Mouse (Mus musculus) MEL (cell line): Measurements from ENCODE around the gene Thoc5. TPM values are rescaled to one million over a fixed set of nuclear protein-coding genes. Genes with fewer than 3 reads are reported as not detected.

ENCODE experiments used
- DNase-seq: peaks from one replicate; pipeline ENCODE4 v3.0.0; 2011; ENCODE audit warnings: low read depth, low spot score
- H3K27ac ChIP-seq: 2 replicates; pipeline ENCODE4 v1.5.1; 2012; ENCODE audit warnings: low read depth, mild to moderate bottlenecking, control low read depth, low read length, moderate library complexity; ENCODE audit not compliant: control insufficient read depth
- H3K27me3 ChIP-seq, 2 experiments: fragments of 150-350 bp in 1 of 2; sonication (generic) in 1 of 2; 2 replicates each; pipeline ENCODE4 v1.6.1; 2012; ENCODE audit warnings: low read length in 2 of 2, mild to moderate bottlenecking in 2 of 2, improper control_type of control experiment in 1 of 2, moderate library complexity in 1 of 2; ENCODE audit not compliant: insufficient read depth in 2 of 2, control insufficient read depth in 1 of 2
- H3K36me3 ChIP-seq, 2 experiments: 2 replicates each; pipeline ENCODE4 v1.6.1; 2012 to 2014; ENCODE audit warnings: low read length in 2 of 2, improper control_type of control experiment in 1 of 2, inconsistent platforms in 1 of 2, mild to moderate bottlenecking in 1 of 2; ENCODE audit not compliant: insufficient read depth in 2 of 2, control insufficient read depth in 1 of 2
- H3K4me1 ChIP-seq, 2 experiments: fragments of 150-350 bp in 1 of 2; sonication (generic) in 1 of 2; 2 replicates each; pipeline ENCODE4 v1.6.1; 2012; ENCODE audit warnings: low read length in 2 of 2, improper control_type of control experiment in 1 of 2, mild to moderate bottlenecking in 1 of 2; ENCODE audit not compliant: insufficient read depth in 2 of 2, control insufficient read depth in 1 of 2
- H3K4me3 ChIP-seq, 2 experiments: fragments of 150-350 bp in 1 of 2; sonication (generic) in 1 of 2; 2 replicates each; pipeline ENCODE4 v1.5.1; 2012; ENCODE audit warnings: low read depth in 2 of 2, low read length in 2 of 2, mild to moderate bottlenecking in 2 of 2, moderate library complexity in 2 of 2, control low read depth in 1 of 2, improper control_type of control experiment in 1 of 2; ENCODE audit not compliant: control insufficient read depth in 1 of 2, insufficient read depth in 1 of 2
- H3K79me2 ChIP-seq: 2 replicates; pipeline ENCODE4 v1.6.1; 2012; ENCODE audit warnings: mild to moderate bottlenecking, low read length, moderate library complexity; ENCODE audit not compliant: control insufficient read depth, poor library complexity, insufficient read depth
- H3K9ac ChIP-seq: 2 replicates; pipeline ENCODE4 v1.6.1; 2012; ENCODE audit warnings: low read depth, mild to moderate bottlenecking, control low read depth, low read length, moderate library complexity; ENCODE audit not compliant: control insufficient read depth, poor library complexity, severe bottlenecking
- H3K9me3 ChIP-seq: fragments of 150-350 bp; sonication (generic); replicated peaks from 2 replicates; pipeline ENCODE4 v1.6.1; 2012; ENCODE audit warnings: mild to moderate bottlenecking, low read length, improper control_type of control experiment, moderate library complexity; ENCODE audit not compliant: insufficient read depth
- CHD1 ChIP-seq: IDR thresholded peaks from 2 replicates; pipeline ENCODE4 v1.6.1; 2012; ENCODE audit warnings: low read depth, mild to moderate bottlenecking, inconsistent platforms, low read length, improper control_type of control experiment
- ELF1 ChIP-seq: IDR thresholded peaks from 2 replicates; pipeline ENCODE4 v1.6.1; 2014; ENCODE audit warnings: low read depth, mild to moderate bottlenecking, inconsistent platforms, low read length, improper control_type of control experiment, moderate library complexity
- EP300 ChIP-seq, 2 experiments: IDR thresholded peaks; 2 replicates each; pipeline ENCODE4 v1.6.1; 2011; ENCODE audit warnings: improper control_type of control experiment in 2 of 2, low read length in 2 of 2, low read depth in 1 of 2, mild to moderate bottlenecking in 1 of 2
- GABPA ChIP-seq: IDR thresholded peaks from 2 replicates; pipeline ENCODE4 v1.6.1; 2012; ENCODE audit warnings: low read depth, mild to moderate bottlenecking, inconsistent platforms, low read length, improper control_type of control experiment, moderate library complexity
- JUND ChIP-seq: IDR thresholded peaks from 2 replicates; pipeline ENCODE4 v1.6.1; 2011; ENCODE audit warnings: low read depth, mild to moderate bottlenecking, improper control_type of control experiment, low read length
- KAT2A ChIP-seq: conservative IDR thresholded peaks from 2 replicates; pipeline ENCODE4 v1.6.1; 2012; ENCODE audit warnings: low read depth, low read length, improper control_type of control experiment, inconsistent platforms
- MEF2A ChIP-seq: IDR thresholded peaks from 2 replicates; pipeline ENCODE4 v1.6.1; 2014; ENCODE audit warnings: low read depth, mild to moderate bottlenecking, inconsistent platforms, low read length, improper control_type of control experiment; ENCODE audit not compliant: poor library complexity, insufficient replicate concordance, severe bottlenecking; ENCODE audit errors: extremely low read depth
- MYB ChIP-seq: IDR thresholded peaks from 2 replicates; pipeline ENCODE4 v1.6.1; 2011; ENCODE audit warnings: mild to moderate bottlenecking, low read depth, low read length, improper control_type of control experiment
- NELFE ChIP-seq: IDR thresholded peaks from 2 replicates; pipeline ENCODE4 v1.6.1; 2011; ENCODE audit warnings: low read depth, low read length, improper control_type of control experiment
- NRF1 ChIP-seq: IDR thresholded peaks from 2 replicates; pipeline ENCODE4 v1.6.1; 2014; ENCODE audit warnings: low read depth, mild to moderate bottlenecking, inconsistent platforms, low read length, improper control_type of control experiment, moderate library complexity; ENCODE audit not compliant: poor library complexity, insufficient read depth, severe bottlenecking
- RCOR1 ChIP-seq: IDR thresholded peaks from 2 replicates; pipeline ENCODE4 v1.6.1; 2012; ENCODE audit warnings: low read depth, mild to moderate bottlenecking, inconsistent platforms, low read length, improper control_type of control experiment
- TCF12 ChIP-seq: IDR thresholded peaks from 2 replicates; pipeline ENCODE4 v1.6.1; 2014; ENCODE audit warnings: low read depth, mild to moderate bottlenecking, inconsistent platforms, low read length, improper control_type of control experiment, moderate library complexity
- UBTF ChIP-seq: IDR thresholded peaks from 2 replicates; pipeline ENCODE4 v1.6.1; 2012; ENCODE audit warnings: low read depth, mild to moderate bottlenecking, inconsistent platforms, low read length, improper control_type of control experiment, moderate library complexity, borderline replicate concordance; ENCODE audit not compliant: insufficient read depth
- polyA plus RNA-seq, 2 experiments: library from polyadenylated mRNA; stranded (reverse) in 1 of 2; unstranded in 1 of 2; fragments of >175 nt in 1 of 2; fragments of >200 nt in 1 of 2; gene quantifications; 2 replicates each; pipeline versions ENCODE4 v1.2.1 to v1.2.4; 2012; ENCODE audit warnings: low replicate concordance in 2 of 2, low read depth in 1 of 2; ENCODE audit not compliant: insufficient read length in 2 of 2, insufficient read depth in 1 of 2, missing spikeins in 1 of 2
- total RNA-seq: library from RNA; depleted of rRNA; stranded (reverse); fragments of 300-350 nt; gene quantifications from 2 replicates; pipeline ENCODE4 v1.2.3, GENCODE M21; 2012

The Thoc5 gene
- total and polyA plus RNA-seq, 3 experiments, result 69.1 to 80.4 (median 72.0) TPM

GRCm38 (mm10) chr11:4949256-4950044, 54.3 kb downstream of the Thoc5 start:
- no peaks in the 10 kb centered on the region; a peak in 1 of 4 replicates for H3K4me1 ChIP-seq

DNA sequence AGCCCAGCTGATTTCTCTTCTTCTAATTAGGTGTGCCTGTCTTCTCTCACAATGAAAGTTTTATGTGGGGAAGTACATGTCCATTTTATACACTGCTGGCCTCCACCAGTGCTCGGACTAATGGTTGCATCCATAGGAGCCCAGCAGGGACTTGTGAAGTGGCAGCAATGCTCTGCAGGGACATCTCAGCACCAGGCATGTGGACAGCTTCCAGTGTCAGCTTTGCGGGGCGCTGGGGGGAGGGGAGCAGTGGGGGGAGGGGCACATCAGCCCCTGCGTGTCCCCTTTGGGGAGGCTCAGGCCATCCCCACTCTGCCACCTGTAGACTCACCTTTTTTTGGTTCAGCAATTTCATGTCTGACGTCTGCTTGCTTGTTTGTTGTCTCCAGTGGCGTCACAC, 58.3 kb downstream of the Thoc5 start:
- Histone ChIP-seq H3K27ac (no peak overlapping the region), H3K4me1 (no peaks in the 10 kb centered on the region; a peak in 1 of 4 replicates), H3K79me2 (no peaks in the 10 kb centered on the region), H3K27me3 (peaks cover 0 to 2% of the 10 kb centered on the region in 2 experiments; a peak in 3 of 4 replicates), H3K4me3 (no peak overlapping the region), H3K36me3 (no peaks in the 10 kb centered on the region), H3K9ac (no peak overlapping the region), H3K9me3 (no peaks in the 10 kb centered on the region)
- no peak for DNase-seq
- TF ChIP-seq CHD1 (no peak), UBTF (no peak), ELF1 (no peak), NRF1 (no peak), JUND (no peak)

More at GRCm38 (mm10) chr11:4949256-4950044, 54.3 kb downstream of the Thoc5 start:
- TF ChIP-seq UBTF, result no peak
- no peak for TF ChIP-seq MEF2A
- no peak for TF ChIP-seq RCOR1
- no peak for TF ChIP-seq GABPA
- TF ChIP-seq KAT2A, result no peak
- TF ChIP-seq EP300 (IDR thresholded peaks at IDR 0.05; ENCODE audit: low read depth in 1 of 2, low read length in 2 of 2), result no peak
- no peak for TF ChIP-seq MYB
- no peak for TF ChIP-seq CHD1
- no peak for TF ChIP-seq TCF12
- no peak for TF ChIP-seq NELFE
- Histone ChIP-seq H3K27me3 (peaks cover 0 to 2% of the 10 kb centered on the region in 2 experiments; a peak in 2 of 4 replicates), H3K79me2 (no peaks in the 10 kb centered on the region), H3K9me3 (no peaks in the 10 kb centered on the region), H3K27ac (no peak overlapping the region), H3K4me3 (no peak overlapping the region), H3K9ac (no peak overlapping the region), H3K36me3 (no peaks in the 10 kb centered on the region)
- DNase-seq, result peak; percentile 38
